Mouse (Mus musculus): ENCODE measurements at regions not wholly inside any gene's neighbourhood (a gene's known extent, or its start where the extent isn't known, plus 50 kb on each side); places are given as distances from the start of the nearest gene placed in this dataset.

- DNase-seq (ENCODE audit: low spot score) (no peak), ATAC-seq (ENCODE audit: extremely low read depth, insufficient number of reproducible peaks, low FRiP score, poor library complexity, severe bottlenecking) (no peak)
- H3K36me3 ChIP-seq (replicated peaks): no peaks in the 10 kb centered on the region
- peaks cover 31% of the 10 kb centered on the region for H3K9me3 ChIP-seq (replicated peaks)
- no peak overlapping the region for H3K4me3 ChIP-seq (ENCODE audit: low read depth, low read length)
- no peaks in the 10 kb centered on the region for H3K27me3 ChIP-seq (ENCODE audit: insufficient read depth, low read length)
- H3K4me1 ChIP-seq (ENCODE audit: insufficient read depth, low read depth, low read length): no peaks in the 10 kb centered on the region
- TF ChIP-seq GATA2 (IDR thresholded peaks at IDR 0.05; ENCODE audit: borderline replicate concordance, low read depth, low read length): no peak
- TF ChIP-seq POLR2AphosphoS5 (IDR thresholded peaks at IDR 0.05; ENCODE audit: insufficient replicate concordance, low read depth, low read length): no peak
- TF ChIP-seq TAL1 (conservative IDR thresholded peaks at IDR 0.05; ENCODE audit: low read depth, low read length): no peak
- TF ChIP-seq CTCF (IDR thresholded peaks at IDR 0.05; ENCODE audit: low read depth, low read length): no peak
- no peak for TF ChIP-seq GATA1 (IDR thresholded peaks at IDR 0.05; ENCODE audit: borderline replicate concordance, low read length)
These were observed 293.0 kb downstream of the Nuak1 start for GRCm38 (mm10) chr10:84147305-84147984.

GRCm38 (mm10) chr10:84163752-84164151 is 276.6 kb downstream of the Nuak1 start:
- no peak; the same call in 1 of the 2 replicates for ATAC-seq (ENCODE audit: extremely low read depth, insufficient number of reproducible peaks, low FRiP score, poor library complexity, severe bottlenecking)
- no peaks in the 10 kb centered on the region for H3K27me3 ChIP-seq (ENCODE audit: insufficient read depth, low read length)
- no peaks in the 10 kb centered on the region for H3K4me1 ChIP-seq (ENCODE audit: insufficient read depth, low read depth, low read length)
- H3K9me3 ChIP-seq (replicated peaks): peaks cover 38% of the 10 kb centered on the region
- H3K4me3 ChIP-seq (ENCODE audit: low read depth, low read length): no peak overlapping the region
- no peaks in the 10 kb centered on the region for H3K36me3 ChIP-seq (replicated peaks)
- TF ChIP-seq TAL1 (conservative IDR thresholded peaks at IDR 0.05; ENCODE audit: low read depth, low read length) (no peak), GATA2 (IDR thresholded peaks at IDR 0.05; ENCODE audit: borderline replicate concordance, low read depth, low read length) (no peak), GATA1 (IDR thresholded peaks at IDR 0.05; ENCODE audit: borderline replicate concordance, low read length) (no peak), CTCF (IDR thresholded peaks at IDR 0.05; ENCODE audit: low read depth, low read length) (no peak), POLR2AphosphoS5 (IDR thresholded peaks at IDR 0.05; ENCODE audit: insufficient replicate concordance, low read depth, low read length) (no peak)
- DNase-seq (ENCODE audit: low spot score): no peak

DNA sequence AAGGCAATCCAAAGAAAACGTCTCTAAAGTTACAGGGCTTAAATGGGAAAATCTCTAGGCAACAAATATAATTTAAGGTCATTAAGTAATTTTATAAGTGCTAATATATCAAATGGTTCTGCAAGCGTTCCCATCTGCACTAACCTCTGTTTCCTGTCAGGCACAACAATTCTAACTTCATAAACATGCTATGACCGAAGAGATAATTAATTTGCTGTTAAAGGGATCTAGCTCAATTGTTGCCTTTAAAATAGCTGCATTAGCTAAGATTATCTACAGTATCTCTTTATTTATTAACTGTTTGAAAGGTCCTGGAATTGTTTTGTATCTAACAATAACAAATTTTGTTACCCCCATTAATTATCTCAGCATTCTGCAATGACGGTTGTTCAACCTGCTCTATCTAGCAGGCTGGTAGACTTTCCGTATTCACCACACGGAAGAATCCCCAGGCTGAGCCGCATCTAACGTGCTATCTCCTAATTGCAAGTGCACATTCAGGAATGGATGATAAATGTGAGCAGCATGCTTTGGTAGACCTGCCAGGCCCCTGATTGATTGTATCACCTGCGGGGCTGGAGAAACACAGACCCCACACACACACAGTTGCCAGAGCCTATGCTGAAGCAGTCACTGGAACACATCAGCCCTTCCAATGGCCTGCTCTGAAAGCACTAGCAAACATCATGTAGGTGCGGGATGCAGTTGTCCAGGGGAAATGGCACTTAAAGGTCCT is 274.4 kb downstream of the Nuak1 start:
- ATAC-seq (ENCODE audit: extremely low read depth, insufficient number of reproducible peaks, low FRiP score, poor library complexity, severe bottlenecking) (no peak), DNase-seq (ENCODE audit: low spot score) (no peak)
- Histone ChIP-seq H3K36me3 (replicated peaks) (no peaks in the 10 kb centered on the region), H3K4me3 (ENCODE audit: low read depth, low read length) (no peak overlapping the region), H3K27me3 (ENCODE audit: insufficient read depth, low read length) (no peaks in the 10 kb centered on the region), H3K9me3 (replicated peaks) (peaks cover 42% of the 10 kb centered on the region), H3K4me1 (ENCODE audit: insufficient read depth, low read depth, low read length) (no peaks in the 10 kb centered on the region)
- TF ChIP-seq CTCF (IDR thresholded peaks at IDR 0.05; ENCODE audit: low read depth, low read length): no peak
- TF ChIP-seq GATA1 (IDR thresholded peaks at IDR 0.05; ENCODE audit: borderline replicate concordance, low read length): no peak
- TF ChIP-seq POLR2AphosphoS5 (IDR thresholded peaks at IDR 0.05; ENCODE audit: insufficient replicate concordance, low read depth, low read length): no peak
- TF ChIP-seq TAL1 (conservative IDR thresholded peaks at IDR 0.05; ENCODE audit: low read depth, low read length): no peak
- TF ChIP-seq GATA2 (IDR thresholded peaks at IDR 0.05; ENCODE audit: borderline replicate concordance, low read depth, low read length): no peak

DNA sequence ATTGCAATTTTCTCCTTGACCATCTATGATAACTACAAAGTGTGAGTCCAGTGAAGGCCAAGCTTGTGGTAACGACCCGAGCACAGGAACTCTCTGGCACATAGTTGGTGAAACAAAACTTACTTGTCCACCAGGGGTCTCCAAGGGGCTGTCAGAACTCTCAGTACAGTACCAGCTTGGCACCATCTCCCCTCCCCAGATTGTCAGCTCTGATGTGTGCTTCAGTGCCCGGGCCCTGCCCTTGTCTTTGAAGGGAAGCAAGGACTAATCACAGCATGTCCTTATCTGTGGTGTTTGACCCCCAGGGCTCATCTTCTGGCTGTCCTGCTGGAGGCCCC is 273.9 kb downstream of the Nuak1 start:
- no peak overlapping the region for H3K4me3 ChIP-seq (ENCODE audit: low read depth, low read length)
- peaks cover 42% of the 10 kb centered on the region for H3K9me3 ChIP-seq (replicated peaks)
- no peaks in the 10 kb centered on the region for H3K36me3 ChIP-seq (replicated peaks)
- no peak for TF ChIP-seq CTCF (IDR thresholded peaks at IDR 0.05; ENCODE audit: low read depth, low read length)
- no peak for TF ChIP-seq GATA1 (IDR thresholded peaks at IDR 0.05; ENCODE audit: borderline replicate concordance, low read length)
- TF ChIP-seq POLR2AphosphoS5 (IDR thresholded peaks at IDR 0.05; ENCODE audit: insufficient replicate concordance, low read depth, low read length): no peak
- TF ChIP-seq TAL1 (conservative IDR thresholded peaks at IDR 0.05; ENCODE audit: low read depth, low read length): no peak
- TF ChIP-seq GATA2 (IDR thresholded peaks at IDR 0.05; ENCODE audit: borderline replicate concordance, low read depth, low read length): no peak
- DNase-seq (ENCODE audit: low spot score) (no peak), ATAC-seq (ENCODE audit: extremely low read depth, insufficient number of reproducible peaks, low FRiP score, poor library complexity, severe bottlenecking) (no peak)
- H3K27me3 ChIP-seq (ENCODE audit: insufficient read depth, low read length): no peaks in the 10 kb centered on the region
- no peaks in the 10 kb centered on the region for H3K4me1 ChIP-seq (ENCODE audit: insufficient read depth, low read depth, low read length)

- no peak for TF ChIP-seq CTCF (IDR thresholded peaks at IDR 0.05; ENCODE audit: low read depth, low read length)
- no peak for TF ChIP-seq POLR2AphosphoS5 (IDR thresholded peaks at IDR 0.05; ENCODE audit: insufficient replicate concordance, low read depth, low read length)
- TF ChIP-seq TAL1 (conservative IDR thresholded peaks at IDR 0.05; ENCODE audit: low read depth, low read length): no peak
- TF ChIP-seq GATA2 (IDR thresholded peaks at IDR 0.05; ENCODE audit: borderline replicate concordance, low read depth, low read length): no peak
- TF ChIP-seq GATA1 (IDR thresholded peaks at IDR 0.05; ENCODE audit: borderline replicate concordance, low read length): no peak
- Histone ChIP-seq H3K27me3 (ENCODE audit: insufficient read depth, low read length) (no peaks in the 10 kb centered on the region), H3K36me3 (replicated peaks) (no peaks in the 10 kb centered on the region), H3K4me3 (ENCODE audit: low read depth, low read length) (no peak overlapping the region), H3K9me3 (replicated peaks) (peaks cover 13% of the 10 kb centered on the region), H3K4me1 (ENCODE audit: insufficient read depth, low read depth, low read length) (no peaks in the 10 kb centered on the region)
- DNase-seq (ENCODE audit: low spot score) (no peak), ATAC-seq (ENCODE audit: extremely low read depth, insufficient number of reproducible peaks, low FRiP score, poor library complexity, severe bottlenecking) (no peak)
These were observed 267.5 kb downstream of the Nuak1 start for GRCm38 (mm10) chr10:84172828-84173321.

DNA sequence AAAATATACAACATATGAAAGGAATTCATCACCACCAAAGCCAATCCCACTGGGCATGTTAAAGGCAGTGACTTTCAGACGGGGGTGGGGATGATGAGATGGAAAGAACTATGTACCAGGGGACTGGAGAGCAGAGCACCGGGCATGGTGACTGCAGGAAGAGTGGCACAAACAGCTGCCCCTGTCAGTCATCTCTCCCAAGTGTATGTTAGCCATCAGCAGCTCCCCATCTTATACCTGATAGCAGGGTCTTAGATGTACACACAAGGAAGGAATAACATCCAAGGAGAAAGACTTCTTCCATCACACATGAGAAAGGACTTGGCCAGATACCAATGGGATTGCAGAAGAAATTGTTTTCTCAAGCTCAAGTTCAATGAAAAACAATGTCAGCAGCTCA is 257.2 kb downstream of the Nuak1 start:
- H3K4me3 ChIP-seq (ENCODE audit: low read depth, low read length): no peak overlapping the region
- ATAC-seq (ENCODE audit: extremely low read depth, insufficient number of reproducible peaks, low FRiP score, poor library complexity, severe bottlenecking) (no peak), DNase-seq (ENCODE audit: low spot score) (no peak)
- H3K36me3 ChIP-seq (replicated peaks): no peaks in the 10 kb centered on the region
- TF ChIP-seq CTCF (IDR thresholded peaks at IDR 0.05; ENCODE audit: low read depth, low read length): no peak
- no peak for TF ChIP-seq GATA2 (IDR thresholded peaks at IDR 0.05; ENCODE audit: borderline replicate concordance, low read depth, low read length)
- TF ChIP-seq POLR2AphosphoS5 (IDR thresholded peaks at IDR 0.05; ENCODE audit: insufficient replicate concordance, low read depth, low read length): no peak
- no peak for TF ChIP-seq GATA1 (IDR thresholded peaks at IDR 0.05; ENCODE audit: borderline replicate concordance, low read length)
- no peak for TF ChIP-seq TAL1 (conservative IDR thresholded peaks at IDR 0.05; ENCODE audit: low read depth, low read length)
- peaks cover 25% of the 10 kb centered on the region for H3K9me3 ChIP-seq (replicated peaks)
- no peaks in the 10 kb centered on the region for H3K4me1 ChIP-seq (ENCODE audit: insufficient read depth, low read depth, low read length)
- H3K27me3 ChIP-seq (ENCODE audit: insufficient read depth, low read length): no peaks in the 10 kb centered on the region

All from G1E (cell line).